Mouse (Mus musculus) hematopoietic stem cell, adult 5-6 weeks (primary cell): Measurements from ENCODE around the gene Kcnma1. TPM values are rescaled to one million over a fixed set of nuclear protein-coding genes. Genes with fewer than 3 reads are reported as not detected.

Experiments
- ATAC-seq, 2 experiments: fragments of 125-278 bp in 1 of 2; replicated peaks in 1 of 2; 2 replicates each; pipeline ENCODE4 v1.8.0; 2016 to 2017; ENCODE audit warnings: inconsistent platforms in 2 of 2, mild to moderate bottlenecking in 2 of 2, moderate number of reproducible peaks in 2 of 2, low read depth in 1 of 2, moderate TSS enrichment in 1 of 2; ENCODE audit not compliant: low FRiP score in 2 of 2, poor library complexity in 2 of 2, severe bottlenecking in 2 of 2, insufficient read depth in 1 of 2, low TSS enrichment in 1 of 2
- total RNA-seq: library from RNA; stranded (forward); fragments of 172-1452, 232-1000 nt; gene quantifications from 2 replicates; pipeline ENCODE4 v1.2.3, GENCODE M21; 2017

Kcnma1 gene
- total RNA-seq, 1 experiment from 2014 or later: not detected

DNA sequence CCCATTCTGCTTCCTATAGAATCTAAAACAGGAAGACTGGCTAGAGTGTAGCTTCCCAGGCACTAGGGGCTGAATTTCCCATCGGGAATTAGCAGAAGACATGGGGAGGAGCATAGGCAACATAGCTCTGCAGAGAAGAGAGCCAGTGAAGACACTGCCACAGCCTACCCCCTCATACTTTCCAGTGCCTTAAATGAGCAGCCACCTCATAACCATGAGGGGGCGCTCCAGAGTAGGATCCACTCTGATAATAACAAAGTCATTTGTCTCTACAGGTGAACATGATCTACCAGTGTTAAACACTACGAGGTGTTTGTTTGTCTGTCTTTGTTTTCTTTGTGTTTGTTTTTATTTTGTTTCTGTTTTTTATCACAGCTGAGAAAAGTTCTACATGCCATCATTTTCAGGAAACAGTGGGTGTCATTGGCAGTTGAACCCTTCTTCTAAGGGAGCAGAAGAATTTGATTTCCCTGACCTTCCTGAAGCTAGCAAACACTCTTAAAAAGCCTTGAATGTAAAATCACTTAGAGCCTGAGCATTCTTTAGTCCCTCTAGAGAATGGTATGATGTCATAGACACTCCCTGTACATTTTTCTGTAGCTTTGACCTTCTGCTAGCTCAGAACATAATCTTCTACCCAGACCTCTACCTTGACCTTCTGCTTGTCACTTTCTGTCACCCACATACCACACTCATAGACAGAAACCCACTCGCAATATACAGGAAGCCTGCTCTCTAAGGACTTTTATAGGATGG lies 747.6 kb downstream of the Kcnma1 start:
- peak in 1 of 2 experiments; percentile 56; a peak in 2 of 4 replicates for ATAC-seq

DNA sequence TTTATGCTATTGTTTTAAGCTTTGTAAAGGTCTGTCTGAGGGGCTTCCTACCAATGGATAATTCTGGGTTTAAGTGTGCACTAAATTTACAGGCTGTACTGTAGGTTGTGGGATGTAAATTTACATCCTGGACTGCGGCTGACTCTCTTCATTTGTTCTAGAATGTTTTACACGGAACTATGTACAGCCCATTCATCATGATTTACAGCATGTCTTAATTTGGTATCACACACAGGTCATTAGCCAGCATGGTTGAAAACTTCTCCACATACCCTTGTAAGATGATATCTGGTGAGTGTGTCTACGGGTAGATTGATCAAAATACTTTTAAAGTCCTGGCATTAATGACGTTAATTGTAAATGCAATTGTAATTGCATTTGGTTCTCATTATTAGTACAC lies 761.1 kb downstream of the Kcnma1 start:
- no peak for ATAC-seq

DNA sequence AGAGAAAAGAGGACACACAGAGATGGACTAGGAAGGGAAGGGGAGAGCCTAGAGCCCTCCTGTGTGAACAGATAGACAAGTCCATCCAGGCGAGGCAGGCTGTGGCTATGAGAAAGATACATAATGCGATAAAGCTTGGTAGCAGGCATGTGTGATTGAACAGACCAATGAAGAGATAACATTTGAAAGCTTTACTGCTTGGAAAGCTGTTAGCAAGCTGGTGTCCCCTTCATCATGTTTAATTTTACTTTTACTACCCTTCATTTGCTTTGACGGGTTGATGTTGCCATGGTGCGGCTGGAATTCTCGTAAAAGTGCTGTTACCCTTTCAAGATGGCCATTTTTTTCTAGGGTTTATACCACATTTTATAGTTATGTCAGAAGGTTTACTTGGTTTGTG lies 769.8 kb downstream of the Kcnma1 start:
- ATAC-seq: no peak

DNA sequence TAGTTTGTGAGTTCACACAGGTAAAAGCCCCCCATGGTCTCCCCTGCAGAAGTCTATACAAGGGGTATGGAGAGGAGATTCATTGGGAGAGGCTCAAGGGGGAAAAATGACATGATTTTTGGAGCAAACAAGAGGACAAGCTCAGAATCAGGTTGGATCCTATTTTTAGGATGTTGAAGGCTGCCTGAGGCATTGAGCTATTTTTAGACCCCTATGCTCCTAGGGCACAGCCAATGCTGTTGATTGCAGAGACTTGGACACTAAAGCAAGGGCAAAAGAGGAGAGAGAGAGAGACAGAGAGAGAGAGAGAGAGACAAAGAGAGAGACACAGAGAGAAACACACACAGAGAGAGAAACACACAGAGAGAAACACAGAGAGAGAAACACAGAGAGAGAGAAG lies 770.4 kb downstream of the Kcnma1 start:
- no peak for ATAC-seq

Other genes starting within 250 kb of the Kcnma1 start
- gene Dlg5, start 231.4 kb upstream of the Kcnma1 start, total RNA-seq: 0.06 and 0.99 TPM in 2 replicates